Mouse (Mus musculus): ENCODE results near the gene 1700021F05Rik.

1700021F05Rik gene

GRCm38 (mm10) chr10:43540442-43541152 is at the start of gene 1700021F05Rik:
TSS of gene 1700021F05Rik (minus strand) at chr10:43540994.
- peak; percentile 84 for DNase-seq (ENCODE audit: low read depth)

DNA sequence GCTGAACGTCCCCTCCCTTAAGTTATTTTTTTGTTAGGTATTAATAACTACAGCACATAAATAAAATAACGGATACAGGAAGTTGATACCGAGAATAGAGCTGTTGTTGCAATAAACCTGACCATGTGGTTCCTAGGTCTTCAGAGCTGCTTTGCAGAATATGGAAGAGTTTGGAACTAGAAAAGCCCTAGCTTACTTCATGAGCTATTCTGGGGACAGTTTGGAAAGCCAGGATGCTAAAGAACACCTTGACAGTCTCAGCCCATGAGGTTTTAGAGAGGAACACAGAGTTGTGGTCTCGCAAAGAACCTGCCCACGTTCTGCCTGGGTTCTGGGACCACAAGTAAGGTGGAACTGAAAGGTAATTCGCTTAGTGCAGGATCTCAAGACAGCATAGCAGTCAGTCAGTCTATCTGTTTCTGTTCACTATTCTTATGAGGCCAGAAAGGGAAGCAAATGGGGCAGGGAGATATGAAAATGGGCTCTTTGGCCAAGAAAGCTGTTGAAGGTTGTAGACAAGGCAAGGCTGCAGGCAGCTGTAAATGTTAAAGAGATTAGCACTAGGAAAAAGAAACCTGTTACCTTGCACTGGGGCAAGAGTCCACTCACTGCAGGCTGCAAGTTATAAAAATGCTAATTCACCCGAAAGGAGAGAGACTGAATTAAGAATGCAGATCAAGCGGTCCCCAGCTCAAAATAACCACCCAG is 47.8 kb upstream of the 1700021F05Rik start:
- DNase-seq (ENCODE audit: low read depth) = no peak

DNA sequence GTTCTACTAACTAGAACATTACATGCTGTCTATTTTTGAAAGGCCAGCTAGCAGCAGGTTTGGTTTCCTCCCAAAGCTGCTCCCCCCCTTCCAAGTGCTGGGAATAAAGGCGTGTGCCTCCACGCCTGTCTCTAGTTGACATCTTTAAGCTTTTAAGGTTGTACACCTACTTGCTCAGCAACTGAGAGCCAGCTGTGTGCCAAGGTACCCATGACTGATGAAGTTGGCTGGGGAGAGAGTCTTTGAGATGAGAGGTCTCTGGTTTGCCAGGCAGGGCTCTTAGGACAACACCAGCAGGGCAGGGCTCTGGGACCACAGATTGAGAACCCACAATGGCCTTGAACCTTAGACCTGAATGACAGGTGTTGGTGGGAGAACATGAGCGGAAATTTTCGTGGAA is 43.7 kb upstream of the 1700021F05Rik start:
- DNase-seq (ENCODE audit: low read depth) = no peak

DNA sequence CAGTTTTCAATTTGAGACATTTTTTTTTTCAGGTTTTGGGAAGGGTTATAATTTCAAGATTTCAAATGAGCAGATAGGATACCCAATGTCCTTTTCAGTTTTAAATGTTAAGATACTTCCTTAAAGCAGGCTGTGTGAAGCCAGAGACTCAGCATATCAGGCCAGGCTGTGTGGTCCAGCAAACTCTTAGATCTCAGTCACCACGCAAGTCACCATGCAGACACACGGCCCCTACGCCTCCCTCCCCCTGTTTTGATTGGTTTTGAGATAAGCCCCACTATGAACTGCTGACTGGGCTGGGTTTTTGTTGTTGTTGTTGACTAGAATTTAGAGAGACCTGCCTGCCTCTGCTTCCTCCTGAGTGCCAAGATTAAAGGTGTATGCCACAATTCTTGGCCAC is 40.5 kb upstream of the 1700021F05Rik start:
- DNase-seq (ENCODE audit: low read depth) = no peak

DNA sequence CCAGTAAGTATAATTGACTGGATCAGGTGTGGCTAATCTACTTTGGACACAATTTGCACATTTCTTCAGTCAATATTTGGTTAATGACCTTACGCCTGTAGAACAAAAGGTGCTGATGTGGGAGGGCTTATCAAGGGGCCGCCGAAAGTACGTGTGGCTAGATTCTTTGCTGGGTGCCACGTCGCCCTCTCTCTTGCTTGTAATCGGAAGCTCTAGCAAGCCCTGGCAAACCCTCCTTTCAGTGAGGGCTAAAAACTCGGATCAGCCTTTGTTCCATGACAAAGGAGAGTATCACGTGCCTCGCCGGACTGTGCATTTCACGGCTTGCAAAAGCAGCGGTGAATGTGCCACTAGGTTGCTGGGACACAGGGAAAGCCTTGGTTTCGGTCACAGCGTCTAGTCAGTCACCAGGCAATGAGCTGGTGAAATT is 39.9 kb upstream of the 1700021F05Rik start:
- DNase-seq (ENCODE audit: low read depth) = no peak

- DNase-seq (ENCODE audit: low read depth) = no peak
These were observed 38.8 kb upstream of the 1700021F05Rik start for GRCm38 (mm10) chr10:43579381-43580261.

- DNase-seq (ENCODE audit: low read depth) = no peak
These were observed 38.1 kb upstream of the 1700021F05Rik start for GRCm38 (mm10) chr10:43578754-43579380.

- no peak for DNase-seq (ENCODE audit: low read depth)
These were observed 37.6 kb upstream of the 1700021F05Rik start for GRCm38 (mm10) chr10:43578366-43578753.

DNA sequence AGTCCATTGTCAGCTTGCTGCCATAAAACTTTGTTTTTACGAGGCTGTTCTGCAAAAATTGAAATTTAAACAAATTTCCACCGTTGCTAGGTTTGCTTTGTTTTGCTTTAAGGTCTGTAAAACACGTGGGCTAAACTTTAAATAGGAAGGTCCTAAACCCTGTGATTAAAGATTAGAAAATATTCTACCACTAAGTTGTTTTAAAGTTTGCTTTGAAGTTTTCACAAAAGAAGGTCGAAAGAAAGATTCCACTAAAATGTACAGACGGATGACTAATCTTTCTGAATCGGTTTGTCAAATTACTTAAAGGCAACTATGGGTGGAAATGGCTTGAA is 37.2 kb upstream of the 1700021F05Rik start, which contains the start of gene Cd24a:
TSS of gene Cd24a (plus strand) at position 288 of the 335 bp plus-strand sequence.
- no peak for DNase-seq (ENCODE audit: low read depth)

GRCm38 (mm10) chr10:43577299-43577996 is 36.7 kb upstream of the 1700021F05Rik start:
- DNase-seq (ENCODE audit: low read depth) = no peak

DNA sequence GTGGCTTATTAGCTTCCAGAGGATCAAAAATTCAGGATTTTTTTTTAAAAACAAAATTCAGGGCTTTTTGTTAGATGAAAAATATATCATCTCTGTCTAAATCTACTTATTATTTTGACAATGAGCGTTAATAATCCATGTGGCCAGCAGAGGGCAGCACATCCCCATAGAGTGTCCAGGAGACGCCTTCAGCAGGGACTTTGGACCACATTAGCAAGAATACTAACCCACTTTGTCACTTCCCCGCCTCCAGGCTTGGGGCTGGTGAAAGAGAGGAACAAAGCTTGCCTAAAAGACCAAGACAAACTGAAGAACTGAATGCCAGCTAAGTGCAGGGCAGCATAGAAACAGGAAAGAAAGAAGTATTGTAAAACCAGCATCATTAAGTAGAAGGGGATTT is 34.2 kb upstream of the 1700021F05Rik start:
- DNase-seq (ENCODE audit: low read depth) = peak; percentile 44

GRCm38 (mm10) chr10:43574352-43574751 is 33.6 kb upstream of the 1700021F05Rik start:
- DNase-seq (ENCODE audit: low read depth) = no peak

- no peak for DNase-seq (ENCODE audit: low read depth)
These were observed 20.5 kb upstream of the 1700021F05Rik start for GRCm38 (mm10) chr10:43561311-43561710.

GRCm38 (mm10) chr10:43560765-43561164 is 20.0 kb upstream of the 1700021F05Rik start:
- DNase-seq (ENCODE audit: low read depth) = no peak

- no peak for DNase-seq (ENCODE audit: low read depth)
These were observed 18.5 kb upstream of the 1700021F05Rik start for GRCm38 (mm10) chr10:43559313-43559712.

DNA sequence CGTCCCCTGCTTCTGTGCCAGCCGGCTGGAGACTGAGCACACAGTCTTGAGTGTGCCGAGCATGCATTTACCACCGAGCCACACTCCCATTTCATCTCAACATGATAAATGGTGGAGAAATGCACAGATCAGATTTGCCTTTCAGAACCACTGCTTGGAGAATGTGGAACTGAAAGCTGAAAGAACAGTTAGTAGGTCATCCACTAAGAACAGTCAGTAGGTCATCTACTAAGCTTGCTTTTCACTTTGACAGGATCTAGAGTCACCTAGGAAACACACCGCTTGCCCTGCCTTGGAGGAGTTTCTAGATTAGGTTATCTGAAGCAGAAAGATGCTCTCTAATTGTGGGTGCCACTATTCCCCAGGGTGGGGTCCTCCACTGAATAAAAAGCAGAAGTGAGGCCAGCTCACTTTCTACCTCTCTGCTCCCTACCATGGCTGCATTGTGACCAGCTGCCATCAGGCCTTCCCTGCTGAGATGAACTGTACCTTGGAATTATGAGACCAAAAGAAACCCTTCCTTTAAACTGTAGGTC is 16.9 kb upstream of the 1700021F05Rik start:
- no peak for DNase-seq (ENCODE audit: low read depth)

- no peak for DNase-seq (ENCODE audit: low read depth)
These were observed 10.6 kb upstream of the 1700021F05Rik start for GRCm38 (mm10) chr10:43551388-43551787.

DNA sequence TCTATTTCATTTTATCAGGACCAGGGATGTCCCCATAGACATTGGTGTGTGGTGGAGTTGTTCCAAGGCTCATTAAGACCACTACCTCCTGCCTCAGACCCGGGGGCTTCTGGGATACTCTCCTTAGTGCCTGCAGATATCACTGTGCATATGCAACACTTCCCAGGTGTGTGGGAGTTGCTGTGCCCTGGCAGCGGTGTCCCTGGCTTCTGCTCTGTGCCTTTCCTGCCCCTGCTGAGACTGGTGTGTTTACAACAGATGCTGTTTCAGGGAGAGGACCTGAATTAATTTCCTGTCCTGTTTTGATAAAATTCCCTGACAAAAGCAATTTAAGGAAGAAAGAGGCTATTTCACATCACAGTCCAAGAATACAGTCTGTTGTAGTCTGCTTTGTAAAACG is 10.1 kb upstream of the 1700021F05Rik start:
- no peak for DNase-seq (ENCODE audit: low read depth)

DNA sequence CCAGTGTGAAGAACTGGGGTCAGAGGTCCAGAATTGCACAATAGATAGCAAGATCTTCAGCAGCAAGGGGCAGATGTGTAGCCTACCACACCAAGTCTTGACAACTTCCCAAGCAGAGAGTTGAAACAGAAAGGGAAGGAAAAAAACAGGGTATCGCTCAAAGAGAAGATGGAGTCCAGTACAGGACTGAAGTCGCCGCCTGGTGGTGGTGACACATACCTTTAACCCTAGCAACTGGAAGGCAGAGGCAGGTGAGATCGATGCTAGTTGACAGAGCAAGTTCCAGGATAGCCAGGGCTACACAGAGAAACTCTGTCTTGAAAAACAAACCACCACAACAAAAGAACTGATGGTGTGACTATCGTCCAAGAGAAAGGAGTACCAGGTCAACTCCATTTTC is 8.6 kb upstream of the 1700021F05Rik start:
- DNase-seq (ENCODE audit: low read depth) = no peak

DNA sequence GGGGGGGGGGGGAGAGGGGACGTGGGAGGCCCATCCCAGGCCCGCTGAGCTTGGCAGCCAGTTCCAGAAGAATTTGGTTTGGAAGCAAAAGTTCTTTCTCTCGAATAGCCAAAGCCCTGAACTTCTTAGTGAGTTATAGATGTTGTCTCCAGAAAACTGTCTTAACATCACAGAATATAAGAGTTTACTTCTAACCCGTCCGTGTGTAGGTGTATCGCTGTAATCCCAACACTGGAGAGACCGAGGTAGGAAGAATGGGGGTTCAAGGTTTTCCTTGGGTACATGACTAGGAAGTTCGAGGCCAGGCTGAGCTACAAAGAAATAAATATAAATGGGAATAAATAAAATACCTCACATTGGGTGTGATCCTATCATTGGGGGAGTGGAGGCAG is 355 bp upstream of the 1700021F05Rik start:
- DNase-seq (ENCODE audit: low read depth) = no peak

DNA sequence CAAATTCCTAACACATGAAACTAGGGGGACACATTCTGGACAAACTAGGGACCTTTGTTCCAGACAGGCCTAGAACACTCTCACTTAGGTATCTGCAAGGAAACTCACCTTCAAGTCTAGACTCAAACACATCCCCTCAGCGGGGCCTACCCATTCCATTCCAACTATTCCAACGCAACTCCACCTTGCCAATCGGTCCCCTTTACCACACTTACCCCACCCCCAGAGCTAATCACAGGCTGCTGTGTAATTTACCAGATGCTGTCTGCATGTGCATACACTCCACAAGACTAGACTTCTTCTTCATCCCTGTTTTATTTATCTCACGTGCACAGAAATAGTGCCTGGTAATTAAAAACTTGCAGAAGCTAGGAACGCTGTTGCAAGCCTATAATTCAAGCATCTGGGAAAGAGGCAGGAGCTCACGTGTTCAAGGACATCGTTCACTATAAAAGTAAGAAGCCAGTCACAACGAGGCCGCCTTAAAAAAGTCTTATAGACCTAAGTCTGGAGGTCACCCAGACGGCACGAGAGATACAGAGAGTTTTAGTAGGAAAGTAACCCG is 966 bp downstream of the 1700021F05Rik start:
- DNase-seq (ENCODE audit: low read depth) = no peak
